Mouse (Mus musculus) kidney, postnatal 14 days (tissue): ENCODE measurements at regions not wholly inside any gene's neighbourhood (a gene's known extent, or its start where the extent isn't known, plus 50 kb on each side); places are given as distances from the start of the nearest gene placed in this dataset.
"Not testable (repeated sequence)": the region's sequence is repeated elsewhere in the genome, so short reads cannot be mapped to it uniquely, and the experiment has no call there.

ENCODE experiments used
- DNase-seq: peaks from one replicate; pipeline ENCODE4 v3.0.0; 2022; ENCODE audit warnings: mixed read lengths

- no peak for DNase-seq
Measured at GRCm38 (mm10) chr19:54099292-54099691, 55.3 kb downstream of the Adra2a start.

DNA sequence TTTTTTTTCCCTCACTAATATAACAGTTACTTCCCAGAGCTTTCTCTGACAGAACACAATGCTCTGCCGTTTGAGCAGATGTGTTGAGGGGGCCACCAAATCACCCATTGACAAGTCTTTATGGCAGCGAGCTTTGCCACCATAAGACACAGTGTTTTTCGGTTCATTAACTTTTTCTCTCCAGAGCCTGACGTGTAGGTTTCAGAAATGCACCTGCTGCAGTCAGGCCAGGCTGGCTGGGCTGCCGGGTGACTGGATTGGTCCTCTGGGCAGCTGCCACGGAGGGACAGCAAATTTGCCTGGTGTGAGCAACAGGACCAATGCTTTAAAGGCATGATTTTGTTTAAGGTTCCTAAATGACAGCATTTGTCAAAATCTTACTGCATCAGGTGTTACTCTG lies 55.8 kb downstream of the Adra2a start:
- no peak for DNase-seq

- no peak for DNase-seq
Measured at GRCm38 (mm10) chr19:54106571-54106970, 62.6 kb downstream of the Adra2a start.

- no peak for DNase-seq
Measured at GRCm38 (mm10) chr19:54107103-54107821, 63.3 kb downstream of the Adra2a start.

- no peak for DNase-seq
Measured at GRCm38 (mm10) chr19:54110080-54110479, 66.1 kb downstream of the Adra2a start.

DNA sequence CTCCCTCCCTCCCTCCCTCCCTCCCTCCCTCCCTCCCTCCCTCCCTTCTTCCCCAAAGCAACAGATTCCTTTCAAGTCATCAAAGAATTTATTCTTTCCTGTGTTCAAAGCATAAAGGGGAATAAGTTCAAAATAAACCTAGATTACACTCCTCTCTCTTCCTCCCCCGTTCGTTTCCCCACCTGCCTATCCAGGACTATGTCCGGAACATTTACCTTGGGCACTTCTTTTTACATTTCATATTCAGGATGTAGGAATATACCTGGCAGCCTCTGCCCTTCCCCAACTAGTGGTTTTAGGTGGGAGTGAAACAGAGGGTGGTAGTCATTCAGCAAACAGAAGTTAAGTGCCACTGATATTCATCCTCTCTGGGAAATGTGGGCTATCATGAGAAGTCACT lies 68.7 kb downstream of the Adra2a start:
- DNase-seq = no peak

GRCm38 (mm10) chr19:54113421-54113820 lies 69.5 kb downstream of the Adra2a start:
- no peak for DNase-seq

DNA sequence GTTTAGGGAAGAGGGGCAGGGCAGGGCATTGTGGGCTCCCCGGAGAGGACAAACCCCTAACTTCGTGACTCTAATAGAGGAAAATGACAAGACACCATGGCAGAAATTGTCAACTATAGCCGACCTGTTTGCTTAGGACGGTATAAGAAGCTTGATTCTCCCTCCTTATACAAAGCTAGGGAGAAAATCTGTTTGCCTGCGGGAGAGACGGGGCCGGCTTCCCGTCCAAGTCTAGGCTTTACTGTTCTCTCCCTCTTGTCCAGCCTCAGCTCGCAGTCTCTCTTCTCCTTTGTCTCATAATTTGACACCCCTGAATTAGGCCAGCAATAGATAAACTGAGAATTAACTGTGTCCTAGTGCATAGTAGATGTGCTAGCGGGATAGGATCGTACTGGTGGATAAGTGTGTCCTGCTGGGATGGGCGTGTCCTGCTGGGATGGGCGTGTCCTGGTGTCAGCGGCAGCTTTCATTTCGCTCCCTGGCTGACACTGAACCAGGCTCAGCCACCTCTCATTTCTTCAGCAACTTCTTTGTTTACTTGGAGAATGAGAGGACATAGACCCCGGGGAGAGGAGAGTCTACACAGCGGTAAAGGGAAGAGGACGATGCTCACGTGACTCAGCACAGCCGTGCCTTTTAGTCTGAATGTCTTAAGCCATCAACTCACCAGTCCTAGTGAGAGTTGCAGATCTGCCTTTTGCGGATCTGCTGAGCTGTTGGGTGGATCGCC lies 70.8 kb downstream of the Adra2a start:
- peak; percentile 65 for DNase-seq

- no peak for DNase-seq
Measured at GRCm38 (mm10) chr19:54115335-54115734, 71.4 kb downstream of the Adra2a start.

DNA sequence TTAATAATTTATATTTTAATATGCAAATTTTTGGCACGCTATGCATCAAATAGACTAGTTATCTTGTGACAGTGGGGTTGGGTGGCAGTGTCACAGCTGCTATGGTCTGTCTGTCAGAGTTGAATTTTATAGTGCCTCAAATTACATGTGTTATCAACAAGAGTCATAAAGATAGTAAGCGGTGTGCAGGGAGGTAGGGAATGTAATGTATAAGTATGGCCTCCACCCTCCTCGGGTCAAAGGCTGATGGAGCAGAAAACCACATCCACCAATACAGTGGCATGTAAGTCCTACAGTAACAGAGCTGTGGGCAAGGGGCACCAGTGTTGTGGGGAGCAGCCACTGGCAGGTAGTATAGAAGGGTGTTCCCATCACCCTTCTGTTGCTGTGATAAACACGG lies 72.9 kb downstream of the Adra2a start:
- no peak for DNase-seq

DNA sequence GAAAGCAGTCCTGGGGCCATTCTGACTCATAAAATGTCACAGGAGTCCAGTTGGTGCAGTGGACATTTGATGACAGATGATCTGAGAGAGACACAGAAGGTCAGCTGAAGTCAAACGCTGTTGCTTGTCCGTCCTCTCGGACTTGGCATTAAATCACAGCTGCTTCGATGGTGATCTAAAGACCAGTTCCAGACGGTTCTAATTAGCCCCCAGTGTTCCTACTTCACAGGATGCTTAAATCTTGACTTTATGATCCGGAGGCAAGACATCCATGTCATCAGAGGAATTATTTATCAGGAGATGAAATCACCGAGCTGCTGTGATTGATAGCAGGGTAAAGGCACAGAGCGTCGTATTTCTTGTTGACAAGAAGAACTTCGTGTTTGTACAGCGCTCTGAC lies 73.7 kb downstream of the Adra2a start:
- DNase-seq = no peak

- no peak for DNase-seq
Measured at GRCm38 (mm10) chr19:54123586-54123985, 79.6 kb downstream of the Adra2a start.

DNA sequence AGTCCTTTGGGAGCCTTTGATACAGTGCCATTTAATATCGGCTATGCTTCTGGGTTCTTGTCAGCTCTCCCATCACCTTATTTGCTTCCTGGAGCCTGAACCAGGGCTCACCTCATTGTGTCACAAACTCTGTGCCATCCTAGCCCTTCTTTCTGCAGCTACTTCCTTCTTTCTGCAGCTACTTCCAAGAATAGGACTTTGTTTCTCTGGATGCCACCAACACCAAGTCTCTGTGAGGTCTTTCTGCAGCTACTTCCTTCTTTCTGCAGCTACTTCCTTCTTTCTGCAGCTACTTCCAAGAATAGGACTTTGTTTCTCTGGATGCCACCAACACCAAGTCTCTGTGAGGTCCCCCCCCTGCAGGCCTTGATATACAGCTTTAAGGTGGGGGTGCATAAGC lies 107.8 kb downstream of the Adra2a start:
- not testable (repeated sequence) for DNase-seq

DNA sequence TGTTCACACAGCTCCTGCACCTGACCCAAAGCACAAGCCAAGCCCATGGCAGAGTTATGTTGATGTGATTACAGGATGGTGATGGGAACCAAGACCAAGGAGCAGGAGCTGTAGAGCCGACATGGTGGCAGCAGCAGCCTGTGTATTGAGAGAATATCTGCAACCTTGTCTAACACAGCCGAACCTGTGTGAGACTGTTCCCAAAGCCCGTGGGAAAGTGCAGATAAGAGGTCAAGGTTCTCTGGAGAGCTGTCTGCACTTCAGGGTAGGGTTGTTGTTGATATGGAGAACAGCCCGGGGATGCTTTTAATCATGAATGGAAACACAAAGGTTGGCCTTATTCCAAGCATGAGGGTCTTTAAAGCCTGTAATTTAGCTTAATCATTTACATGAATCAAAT lies 110.4 kb downstream of the Adra2a start:
- DNase-seq = no peak

GRCm38 (mm10) chr19:54170361-54170760 lies 126.4 kb downstream of the Adra2a start:
- DNase-seq = no peak

DNA sequence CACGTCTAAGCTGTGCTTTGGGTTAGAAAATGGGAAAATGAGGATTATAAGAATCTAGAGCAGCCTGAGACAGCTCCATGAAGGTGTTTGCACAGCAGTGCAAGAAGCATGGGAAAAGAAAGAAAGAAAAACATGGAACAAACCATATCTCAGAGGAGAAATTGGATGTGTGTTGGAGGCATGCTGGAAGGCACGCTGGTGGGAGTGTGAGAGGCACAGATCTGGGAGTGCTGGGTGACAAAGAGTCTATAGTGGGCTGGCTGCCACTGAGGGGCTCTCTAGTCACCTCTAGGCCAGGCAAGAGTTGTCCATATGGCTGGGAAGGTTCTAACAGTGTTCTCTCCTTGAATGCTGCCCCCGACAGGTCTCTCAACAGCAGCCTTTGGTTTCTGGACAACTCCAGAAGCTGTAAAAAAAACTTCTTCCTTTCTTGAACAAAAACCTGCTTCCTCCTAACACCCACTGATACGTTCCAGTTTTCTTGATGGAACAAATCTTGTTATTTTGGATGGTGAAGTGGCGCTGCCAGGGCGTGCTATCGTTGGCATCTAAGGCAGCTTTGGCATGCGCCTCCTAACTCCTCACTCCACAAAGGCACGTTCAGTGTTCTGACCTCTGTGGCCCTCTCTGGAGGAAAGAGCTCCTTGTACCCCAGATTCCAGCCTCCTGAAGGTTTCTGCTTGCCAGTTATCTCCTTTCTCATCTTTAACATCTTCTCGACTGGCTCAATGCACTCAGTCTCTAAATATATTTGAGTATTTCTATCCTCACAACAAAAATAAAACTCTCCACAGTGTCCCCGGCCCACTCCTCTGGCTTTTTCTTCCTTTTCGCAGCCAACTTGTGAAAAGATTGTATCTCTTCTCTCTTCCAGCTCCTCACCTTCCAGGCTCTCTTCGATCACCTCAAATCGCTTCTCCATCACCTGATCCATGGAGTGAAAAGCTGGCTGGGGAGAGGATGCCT lies 130.4 kb downstream of the Adra2a start:
- DNase-seq = no peak

DNA sequence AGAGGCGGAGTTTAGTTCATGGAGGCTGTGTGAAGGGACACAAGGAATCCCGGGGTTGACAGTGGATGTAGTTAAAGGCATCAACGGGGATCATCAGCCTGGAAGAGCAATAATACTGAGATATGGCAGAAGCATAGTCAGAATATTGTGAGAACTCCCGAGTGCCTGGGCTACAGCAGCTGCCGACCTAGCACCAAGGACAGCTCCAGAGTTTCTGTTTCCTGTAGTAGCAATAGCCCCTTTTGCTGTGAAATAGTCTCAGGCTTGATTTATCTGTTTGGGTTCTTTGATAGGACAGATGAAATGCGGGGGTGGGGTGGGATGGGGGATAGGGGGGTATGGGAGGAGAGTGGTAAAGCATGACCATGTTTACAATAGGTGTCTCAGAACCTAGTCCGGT lies 131.8 kb downstream of the Adra2a start:
- DNase-seq = peak; percentile 33

DNA sequence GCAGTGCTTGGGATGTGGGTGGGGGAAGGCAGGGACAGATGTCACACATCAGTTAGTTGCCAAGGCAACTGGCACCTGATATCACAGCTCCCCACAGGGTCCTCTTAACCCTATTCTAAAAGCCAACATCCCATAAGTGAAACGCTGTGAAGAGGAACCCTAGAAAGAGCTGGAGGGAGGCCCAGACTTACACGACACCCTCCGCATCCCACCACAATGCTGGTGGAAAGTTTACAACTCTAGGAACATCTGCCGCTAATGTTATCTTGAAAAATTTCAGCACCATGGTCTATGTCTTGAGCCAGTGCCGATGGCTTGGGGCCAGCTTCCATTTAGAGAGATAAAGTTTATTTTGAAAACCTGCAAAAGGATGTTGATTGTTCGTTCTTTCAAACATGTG lies 133.5 kb downstream of the Adra2a start:
- DNase-seq = no peak

- no peak for DNase-seq
Measured at GRCm38 (mm10) chr19:54200407-54200806, 156.5 kb downstream of the Adra2a start.

DNA sequence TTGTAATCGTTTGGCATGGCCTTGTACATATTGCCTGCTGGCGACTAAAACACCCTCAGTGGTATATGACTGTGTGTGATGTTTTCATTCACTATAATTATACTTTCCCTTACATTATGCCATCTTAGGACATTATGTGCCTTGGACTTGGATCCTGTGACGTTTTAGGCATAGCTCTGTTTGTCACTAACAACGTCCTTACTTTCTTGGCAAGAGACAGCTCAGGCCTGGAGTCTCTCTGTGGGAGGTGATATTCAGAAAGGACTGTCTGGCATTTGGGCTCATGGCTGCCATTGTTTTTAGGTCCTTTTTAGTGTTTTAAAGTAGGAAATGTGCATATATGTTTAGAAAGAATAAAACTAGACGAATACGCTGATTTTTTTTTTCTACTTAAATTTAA lies 158.5 kb downstream of the Adra2a start:
- DNase-seq = no peak

DNA sequence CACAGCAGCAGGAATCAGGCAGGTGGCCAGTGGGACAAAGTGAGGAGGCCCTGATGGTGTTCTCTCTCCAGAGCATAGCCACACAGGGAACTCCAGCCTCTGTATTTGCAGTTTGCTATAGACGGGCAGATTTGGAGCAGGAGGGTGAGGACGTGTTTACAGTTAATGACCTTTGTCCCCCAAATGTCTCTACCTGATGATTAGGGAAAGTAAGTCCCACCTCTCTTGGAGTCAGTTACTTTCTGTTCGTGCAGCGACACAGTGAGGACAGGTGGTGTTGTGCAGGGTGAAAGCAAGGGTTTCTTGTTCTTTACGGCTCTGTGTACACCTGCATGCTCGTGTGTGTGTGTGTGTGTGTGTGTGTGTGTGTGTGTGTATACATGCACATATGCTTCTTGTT lies 162.9 kb downstream of the Adra2a start:
- no peak for DNase-seq

DNA sequence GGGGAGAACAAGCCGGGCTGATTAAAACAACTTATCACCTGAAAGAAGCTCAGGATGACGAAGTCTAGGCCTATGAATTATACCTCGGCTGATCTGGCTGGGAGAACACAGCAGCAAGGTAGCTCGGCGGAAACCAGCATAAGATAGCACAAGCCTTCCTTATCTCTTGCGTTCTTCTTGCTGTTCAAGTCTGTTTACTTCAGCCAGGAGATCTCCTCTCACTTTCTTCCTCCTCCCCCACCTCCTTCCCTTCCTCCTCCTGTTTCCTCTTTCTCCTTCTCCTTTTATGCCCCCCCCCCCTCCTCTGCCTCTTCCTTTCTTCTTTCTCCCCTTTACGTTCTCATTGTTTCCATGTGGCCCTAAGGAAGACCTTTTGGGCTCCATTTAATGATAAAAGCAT lies 168.2 kb downstream of the Adra2a start:
- DNase-seq = no peak

- no peak for DNase-seq
Measured at GRCm38 (mm10) chr19:54244176-54244575, 200.2 kb downstream of the Adra2a start.
